In the genomic region with DNA sequence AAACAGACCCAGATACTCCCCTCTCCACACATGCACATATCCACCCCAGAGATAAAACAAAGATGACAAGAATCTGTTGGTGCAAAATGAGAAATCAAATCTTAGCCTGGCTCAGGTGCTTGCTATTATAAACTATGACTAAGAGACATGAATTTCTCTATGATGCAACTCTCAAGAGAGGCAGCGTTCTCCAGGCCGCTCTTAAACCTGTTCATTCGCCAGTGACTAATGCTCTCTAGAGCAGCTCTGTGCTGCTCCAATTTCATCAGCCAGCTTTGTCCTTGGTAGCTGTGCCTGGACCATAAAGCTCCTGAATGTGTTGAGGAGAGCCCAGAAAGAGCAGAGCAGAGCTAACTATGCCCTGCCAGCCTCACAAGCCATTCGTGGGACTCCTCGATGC, we compare ENCODE assay signal across 9 mouse cellular contexts. TPM values are rescaled to one million over a fixed set of nuclear protein-coding genes. Genes with fewer than 3 reads are reported as not detected.
DNase-seq lines count a peak whose midpoint lies in the region; ATAC-seq and TF ChIP-seq lines count a peak whose summit lies in the region.
"Had no signal": no experiment of that assay in that cellular context is flagged by ENCODE, and none has a peak within 500 bp of the region (broad histone marks: within the 10 kb centered on the region; RNA-seq: fewer than 3 reads in every experiment).

No protein-coding gene starts in this region.

- H3K4me1 ChIP-seq in kidney, postnatal 0 days (replicated peaks; ENCODE audit: insufficient read depth, low read length), result peaks cover 9% of the 10 kb centered on the region
- H3K4me1 ChIP-seq in hindbrain, embryonic 14.5 days (replicated peaks; ENCODE audit: control insufficient read depth, insufficient read depth, low read length), result peaks cover 29% of the 10 kb centered on the region
- no peaks in the 10 kb centered on the region for H3K4me1 ChIP-seq in midbrain, postnatal 0 days (ENCODE audit: insufficient read depth, low read length)
- H3K4me1 ChIP-seq in stomach, postnatal 0 days (replicated peaks; ENCODE audit: control insufficient read depth, insufficient read depth), result no peaks in the 10 kb centered on the region; the same call in 1 of the 2 replicates

- 42% methylated on average over 5 of the region's 5 CpGs for WGBS in kidney, postnatal 0 days
- 38% methylated on average over 5 of the region's 5 CpGs for WGBS in hindbrain, embryonic 14.5 days
- WGBS in midbrain, postnatal 0 days, result 46% methylated on average over 5 of the region's 5 CpGs
- 66% methylated on average over 5 of the region's 5 CpGs for WGBS in stomach, postnatal 0 days

- no peak for ATAC-seq in kidney, postnatal 0 days (replicated peaks; ENCODE audit: low FRiP score, low read depth)
- ATAC-seq in hindbrain, embryonic 14.5 days (ENCODE audit: low FRiP score), result no peak
- no peak for ATAC-seq in midbrain, postnatal 0 days (ENCODE audit: low FRiP score)
- ATAC-seq in stomach, postnatal 0 days (ENCODE audit: low FRiP score, low TSS enrichment), result no peak

- peak; percentile 57 for DNase-seq in kidney, postnatal 0 days (ENCODE audit: low spot score)
- no peak for DNase-seq in kidney, adult 18-20 months
- peak; percentile 78 for DNase-seq in Muller cell, postnatal 12 days (ENCODE audit: inconsistent ontology term)
- DNase-seq in hindbrain, embryonic 14.5 days (ENCODE audit: low spot score), result no peak
- peak; percentile 45 for DNase-seq in midbrain, postnatal 0 days (ENCODE audit: low spot score)
- no peak for DNase-seq in right cerebral cortex, postnatal 25 days
- DNase-seq in stomach, postnatal 0 days (ENCODE audit: low spot score), result no peak
- DNase-seq: heart, postnatal 14 days; liver, embryonic 13.5 days had no signal

- H3K36me3 ChIP-seq in kidney, postnatal 0 days (ENCODE audit: insufficient read depth, low read length), result no peaks in the 10 kb centered on the region
- H3K36me3 ChIP-seq in hindbrain, embryonic 14.5 days (replicated peaks; ENCODE audit: control insufficient read depth, insufficient read depth), result no peaks in the 10 kb centered on the region
- no peaks in the 10 kb centered on the region for H3K36me3 ChIP-seq in midbrain, postnatal 0 days (ENCODE audit: insufficient read depth, low read length)
- H3K36me3 ChIP-seq in stomach, postnatal 0 days (ENCODE audit: control insufficient read depth, insufficient read depth, low read length), result no peaks in the 10 kb centered on the region
- H3K36me3 ChIP-seq: liver, embryonic 13.5 days had no signal

- no peak overlapping the region for H3K9ac ChIP-seq in kidney, postnatal 0 days (ENCODE audit: low read depth, low read length)
- no peak overlapping the region for H3K9ac ChIP-seq in hindbrain, embryonic 14.5 days
- no peak overlapping the region for H3K9ac ChIP-seq in midbrain, postnatal 0 days (replicated peaks; ENCODE audit: low read length, poor library complexity, severe bottlenecking)
- H3K9ac ChIP-seq in stomach, postnatal 0 days (ENCODE audit: low read length), result no peak overlapping the region
- H3K9ac ChIP-seq: liver, embryonic 13.5 days had no signal

- TF ChIP-seq CTCF in kidney, postnatal 0 days (IDR thresholded peaks at IDR 0.05; ENCODE audit: low read depth), result no peak
- TF ChIP-seq CTCF in midbrain, postnatal 0 days (IDR thresholded peaks at IDR 0.05), result no peak
- TF ChIP-seq CTCF in stomach, postnatal 0 days (IDR thresholded peaks at IDR 0.05; ENCODE audit: low read depth), result no peak

- no peak for TF ChIP-seq EP300 in stomach, postnatal 0 days (optimal IDR thresholded peaks at IDR 0.05)

- H3K27ac ChIP-seq in kidney, postnatal 0 days, result no peak overlapping the region
- H3K27ac ChIP-seq in hindbrain, embryonic 14.5 days, result no peak overlapping the region
- H3K27ac ChIP-seq in midbrain, postnatal 0 days (ENCODE audit: low read depth, low read length), result no peak overlapping the region
- no peak overlapping the region for H3K27ac ChIP-seq in stomach, postnatal 0 days (replicated peaks)
- H3K27ac ChIP-seq: liver, embryonic 13.5 days had no signal

- H3K4me3 ChIP-seq in kidney, postnatal 0 days (replicated peaks; ENCODE audit: low read depth, low read length), result no peak overlapping the region
- no peak overlapping the region for H3K4me3 ChIP-seq in hindbrain, embryonic 14.5 days (replicated peaks; ENCODE audit: low read length)
- H3K4me3 ChIP-seq in midbrain, postnatal 0 days (ENCODE audit: low read depth, low read length), result no peak overlapping the region
- H3K4me3 ChIP-seq in stomach, postnatal 0 days (ENCODE audit: low read depth, low read length), result no peak overlapping the region
- H3K4me3 ChIP-seq: liver, embryonic 13.5 days had no signal

- H3K9me3 ChIP-seq in kidney, postnatal 0 days (replicated peaks; ENCODE audit: low read length), result no peaks in the 10 kb centered on the region
- H3K9me3 ChIP-seq in hindbrain, embryonic 14.5 days (ENCODE audit: control insufficient read depth, low read length), result no peaks in the 10 kb centered on the region
- H3K9me3 ChIP-seq in midbrain, postnatal 0 days (ENCODE audit: low read length), result no peaks in the 10 kb centered on the region
- no peaks in the 10 kb centered on the region for H3K9me3 ChIP-seq in stomach, postnatal 0 days (ENCODE audit: control insufficient read depth, low read length)
- H3K9me3 ChIP-seq: liver, embryonic 13.5 days had no signal

- no peaks in the 10 kb centered on the region for H3K27me3 ChIP-seq in kidney, postnatal 0 days (ENCODE audit: insufficient read depth, low read length)
- peaks cover 45% of the 10 kb centered on the region for H3K27me3 ChIP-seq in hindbrain, embryonic 14.5 days (ENCODE audit: control insufficient read depth, insufficient read depth, low read length)
- H3K27me3 ChIP-seq in midbrain, postnatal 0 days (ENCODE audit: insufficient read depth, low read length), result peaks cover 25% of the 10 kb centered on the region
- H3K27me3 ChIP-seq in stomach, postnatal 0 days (ENCODE audit: control insufficient read depth, insufficient read depth, low read length), result no peaks in the 10 kb centered on the region

- H3K4me2 ChIP-seq in kidney, postnatal 0 days (ENCODE audit: low read length), result no peak overlapping the region
- H3K4me2 ChIP-seq in hindbrain, embryonic 14.5 days (replicated peaks), result peak overlapping the region; percentile 36
- peak overlapping the region; percentile 38 for H3K4me2 ChIP-seq in midbrain, postnatal 0 days (ENCODE audit: low read depth, low read length, poor library complexity, severe bottlenecking)
- no peak overlapping the region for H3K4me2 ChIP-seq in stomach, postnatal 0 days (replicated peaks; ENCODE audit: low read depth)
- H3K4me2 ChIP-seq: liver, embryonic 13.5 days had no signal

RNA-seq across cellular contexts. Expression of gene Etv5, which starts 5.0 kb away (rescaled TPM):
- 45.8 and 46.7 TPM in 2 replicates for polyA plus RNA-seq in kidney, postnatal 0 days (2015; fragmentation: Nextera tagmentation; extraction: Ambion mirVana)
- polyA plus RNA-seq in hindbrain, embryonic 14.5 days (2014; fragmentation: Nextera tagmentation; extraction: Ambion mirVana), result 21.3 and 27.0 TPM in 2 replicates
- total RNA-seq in midbrain, postnatal 0 days (2014; rRNA removed), result 25.9 and 38.2 TPM in 2 replicates
- 17.9 and 20.7 TPM in 2 replicates for polyA plus RNA-seq in midbrain, postnatal 0 days (2015; fragmentation: Nextera tagmentation; extraction: Ambion mirVana)
- polyA plus RNA-seq in stomach, postnatal 0 days (2015; fragmentation: Nextera tagmentation; extraction: Ambion mirVana), result 6.0 and 6.3 TPM in 2 replicates

Comparison
In these comparisons a context has a peak if more than half of its experiments do, and no peak if none do; other contexts are left out.
1. DNase-seq: peak in kidney, postnatal 0 days (single experiment), Muller cell, postnatal 12 days (single experiment) and midbrain, postnatal 0 days (single experiment); none in kidney, adult 18-20 months (single experiment), hindbrain, embryonic 14.5 days (single experiment), right cerebral cortex, postnatal 25 days (single experiment) and stomach, postnatal 0 days (single experiment).
2. H3K4me2 ChIP-seq: peak in hindbrain, embryonic 14.5 days (single experiment) and midbrain, postnatal 0 days (single experiment); none in kidney, postnatal 0 days (single experiment) and stomach, postnatal 0 days (single experiment).